Mouse (Mus musculus): ENCODE results near the gene Coa4. TPM values are rescaled to one million over a fixed set of nuclear protein-coding genes. Genes with fewer than 3 reads are reported as not detected.
A peak's percentile ranks its signal among the peaks of the same experiment; 100 is the strongest.

The Coa4 gene
- polyA plus RNA-seq (2015; fragmentation: Nextera tagmentation; extraction: Ambion mirVana), result 15.7 and 17.2 TPM in 2 replicates

- H3K4me1 ChIP-seq (ENCODE audit: control insufficient read depth, insufficient read depth, low read length), result peaks cover 9% of the 10 kb centered on the region
- peak within 1 kb of the TSS; percentile 73 for H3K4me3 ChIP-seq (ENCODE audit: low read depth, low read length)
- peaks cover 16% of the 10 kb centered on the region for H3K36me3 ChIP-seq (ENCODE audit: control insufficient read depth, insufficient read depth, low read length)
- H3K27me3 ChIP-seq (ENCODE audit: control insufficient read depth, insufficient read depth, low read depth, low read length), result no peaks in the 10 kb centered on the region
- under 1% methylated on average over 33 of the region's 33 CpGs for WGBS
- no peaks in the 10 kb centered on the region for H3K9me3 ChIP-seq (replicated peaks; ENCODE audit: control insufficient read depth, low read length, poor library complexity, severe bottlenecking)
- peak within 1 kb of the TSS; percentile 69 for H3K4me2 ChIP-seq (ENCODE audit: low read length)
- H3K27ac ChIP-seq (ENCODE audit: low read length), result peak within 1 kb of the TSS; percentile 92
- peak within 1 kb of the TSS; percentile 88 for H3K9ac ChIP-seq (ENCODE audit: low read depth, low read length)
- peak; percentile 100 for ATAC-seq
These were observed at the start of gene Coa4 for GRCm38 (mm10) chr7:100536804-100537518. TSS of gene Coa4 (plus strand) at chr7:100537071.

- Histone ChIP-seq H3K4me3 (ENCODE audit: low read depth, low read length) (no peak overlapping the region), H3K36me3 (ENCODE audit: control insufficient read depth, insufficient read depth, low read length) (no peaks in the 10 kb centered on the region), H3K27me3 (ENCODE audit: control insufficient read depth, insufficient read depth, low read depth, low read length) (no peaks in the 10 kb centered on the region), H3K27ac (ENCODE audit: low read length) (no peak overlapping the region), H3K4me2 (ENCODE audit: low read length) (no peak overlapping the region), H3K9ac (ENCODE audit: low read depth, low read length) (no peak overlapping the region), H3K4me1 (ENCODE audit: control insufficient read depth, insufficient read depth, low read length) (no peaks in the 10 kb centered on the region), H3K9me3 (replicated peaks; ENCODE audit: control insufficient read depth, low read length, poor library complexity, severe bottlenecking) (no peaks in the 10 kb centered on the region)
- no peak for ATAC-seq
- WGBS, result 82% methylated on average over 2 of the region's 2 CpGs
These were observed 49.6 kb upstream of the Coa4 start for GRCm38 (mm10) chr7:100487301-100487700.

- H3K9me3 ChIP-seq (replicated peaks; ENCODE audit: control insufficient read depth, low read length, poor library complexity, severe bottlenecking), result no peaks in the 10 kb centered on the region
- WGBS, result 28% methylated on average over 10 of the region's 10 CpGs
- H3K4me2 ChIP-seq (ENCODE audit: low read length), result no peak overlapping the region
- H3K36me3 ChIP-seq (ENCODE audit: control insufficient read depth, insufficient read depth, low read length), result no peaks in the 10 kb centered on the region
- H3K4me1 ChIP-seq (ENCODE audit: control insufficient read depth, insufficient read depth, low read length), result peaks cover 4% of the 10 kb centered on the region; the same call in 1 of the 2 replicates
- no peak overlapping the region for H3K4me3 ChIP-seq (ENCODE audit: low read depth, low read length)
- no peaks in the 10 kb centered on the region for H3K27me3 ChIP-seq (ENCODE audit: control insufficient read depth, insufficient read depth, low read depth, low read length)
- ATAC-seq, result no peak
- no peak overlapping the region for H3K9ac ChIP-seq (ENCODE audit: low read depth, low read length)
- H3K27ac ChIP-seq (ENCODE audit: low read length), result no peak overlapping the region
These were observed 48.3 kb upstream of the Coa4 start for GRCm38 (mm10) chr7:100488474-100489048.

DNA sequence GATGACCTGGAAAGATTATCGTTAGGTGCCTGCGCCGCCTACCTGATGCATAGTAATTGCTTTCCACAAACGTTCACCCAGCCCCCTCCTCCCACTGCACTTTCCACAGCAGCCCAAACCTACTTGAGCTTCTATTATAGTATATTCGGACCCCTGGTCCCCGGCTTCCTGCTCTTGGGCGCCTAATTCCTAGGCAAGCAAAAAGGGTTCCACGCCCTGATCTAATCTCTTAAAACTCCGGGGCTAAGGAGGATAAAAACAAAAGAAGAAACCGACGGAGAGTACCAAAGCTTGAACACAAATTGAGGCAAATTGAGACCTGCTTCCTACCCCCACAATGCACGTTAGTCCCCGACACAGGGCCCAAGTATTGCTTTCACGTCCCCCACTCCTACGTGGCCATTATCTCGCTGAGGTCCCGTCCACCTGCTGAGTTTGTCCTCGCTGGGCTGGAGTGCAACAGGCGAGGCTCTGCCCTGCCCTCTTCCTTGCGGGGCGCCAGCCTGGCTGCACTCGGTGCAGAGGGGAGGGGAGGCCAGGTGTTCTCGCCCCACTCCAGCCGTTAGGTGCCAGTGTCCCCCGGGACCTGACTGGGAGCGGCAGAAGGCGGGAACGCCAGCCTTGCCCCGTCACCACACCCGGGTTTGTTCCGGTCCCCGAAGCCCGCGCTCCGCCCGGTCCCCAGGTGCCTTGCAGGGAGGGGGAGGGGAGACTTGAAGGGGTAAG is 44.3 kb upstream of the Coa4 start:
- WGBS, result 3% methylated on average over 34 of the region's 36 CpGs
- H3K9ac ChIP-seq (ENCODE audit: low read depth, low read length), result peak overlapping the region; percentile 60

GRCm38 (mm10) chr7:100493117-100493483 is 43.8 kb upstream of the Coa4 start, which contains the start of gene Ucp2:
TSS of gene Ucp2 (plus strand) at chr7:100493337.
- ATAC-seq, result no peak
- H3K4me2 ChIP-seq (ENCODE audit: low read length), result peak within 1 kb of the TSS; percentile 60
- no peaks in the 10 kb centered on the region for H3K9me3 ChIP-seq (replicated peaks; ENCODE audit: control insufficient read depth, low read length, poor library complexity, severe bottlenecking)
- peak within 1 kb of the TSS; percentile 60 for H3K9ac ChIP-seq (ENCODE audit: low read depth, low read length)
- H3K27ac ChIP-seq (ENCODE audit: low read length), result 0 out of 2 replicates have a peak within 1 kb of the TSS, but pooled peaks have one; percentile 39
- H3K4me3 ChIP-seq (ENCODE audit: low read depth, low read length), result peak within 1 kb of the TSS; percentile 38
- 1% methylated on average over 27 of the region's 27 CpGs for WGBS
- H3K36me3 ChIP-seq (ENCODE audit: control insufficient read depth, insufficient read depth, low read length), result no peaks in the 10 kb centered on the region
- H3K4me1 ChIP-seq (ENCODE audit: control insufficient read depth, insufficient read depth, low read length), result peaks cover 21% of the 10 kb centered on the region
- H3K27me3 ChIP-seq (ENCODE audit: control insufficient read depth, insufficient read depth, low read depth, low read length), result no peaks in the 10 kb centered on the region

More for the DNA sequence above, 44.3 kb upstream of the Coa4 start:
- no peak overlapping the region for H3K27ac ChIP-seq (ENCODE audit: low read length)
- peak overlapping the region; percentile 38 for H3K4me3 ChIP-seq (ENCODE audit: low read depth, low read length)
- peak overlapping the region; percentile 60 for H3K4me2 ChIP-seq (ENCODE audit: low read length)
- no peaks in the 10 kb centered on the region for H3K36me3 ChIP-seq (ENCODE audit: control insufficient read depth, insufficient read depth, low read length)
- peaks cover 21% of the 10 kb centered on the region for H3K4me1 ChIP-seq (ENCODE audit: control insufficient read depth, insufficient read depth, low read length)
- no peak for ATAC-seq
- no peaks in the 10 kb centered on the region for H3K27me3 ChIP-seq (ENCODE audit: control insufficient read depth, insufficient read depth, low read depth, low read length)
- H3K9me3 ChIP-seq (replicated peaks; ENCODE audit: control insufficient read depth, low read length, poor library complexity, severe bottlenecking), result no peaks in the 10 kb centered on the region

DNA sequence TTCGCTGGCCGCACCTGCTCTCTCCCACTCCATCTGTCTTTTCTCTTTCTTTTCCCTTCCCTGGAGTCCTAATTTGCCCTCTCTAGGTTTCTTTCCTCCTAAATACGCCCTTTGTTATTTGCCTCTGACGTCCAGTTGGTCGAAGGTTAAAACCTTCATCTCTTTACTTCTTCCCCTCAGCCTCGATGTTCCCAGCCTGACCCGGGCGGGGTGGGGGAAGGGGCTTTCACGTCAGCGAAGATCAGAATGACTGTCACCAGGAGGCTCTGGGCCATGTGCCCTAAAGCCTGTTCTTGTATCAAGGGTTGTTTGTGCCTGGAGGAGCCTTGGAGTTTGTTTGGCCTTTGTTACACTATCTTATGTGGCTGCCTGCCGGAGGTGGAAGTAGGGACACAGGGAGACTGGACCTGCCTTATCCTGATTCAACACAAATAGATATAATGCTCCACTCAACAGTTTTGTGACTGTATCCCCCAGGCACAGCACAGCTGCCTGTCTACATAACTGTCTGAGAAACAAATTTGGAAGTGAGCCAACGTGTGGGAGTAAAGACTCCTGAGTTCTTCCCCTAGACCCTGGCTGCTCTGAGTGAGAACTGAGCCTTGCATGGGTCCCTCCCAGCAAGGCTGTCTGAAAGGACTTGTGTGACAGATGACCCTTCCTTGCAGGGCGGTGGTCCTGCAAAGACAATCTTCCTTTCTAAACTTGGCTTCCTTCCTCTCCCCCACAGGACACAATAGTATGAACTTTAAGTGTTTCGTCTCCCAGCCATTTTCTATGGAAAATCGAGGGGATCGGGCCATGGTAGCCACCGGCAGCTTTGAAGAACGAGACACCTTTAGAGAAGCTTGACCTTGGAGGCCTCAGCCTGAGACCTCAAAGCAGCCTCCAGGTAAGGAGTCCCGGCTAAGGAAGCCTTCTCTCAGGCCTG is 43.1 kb upstream of the Coa4 start:
- Histone ChIP-seq H3K27ac (ENCODE audit: low read length) (0 out of 2 replicates have a peak overlapping the region, but pooled peaks have one; percentile 39), H3K36me3 (ENCODE audit: control insufficient read depth, insufficient read depth, low read length) (no peaks in the 10 kb centered on the region), H3K27me3 (ENCODE audit: control insufficient read depth, insufficient read depth, low read depth, low read length) (no peaks in the 10 kb centered on the region), H3K4me3 (ENCODE audit: low read depth, low read length) (peak overlapping the region; percentile 38), H3K9ac (ENCODE audit: low read depth, low read length) (no peak overlapping the region), H3K4me1 (ENCODE audit: control insufficient read depth, insufficient read depth, low read length) (peaks cover 21% of the 10 kb centered on the region), H3K4me2 (ENCODE audit: low read length) (peak overlapping the region; percentile 60), H3K9me3 (replicated peaks; ENCODE audit: control insufficient read depth, low read length, poor library complexity, severe bottlenecking) (no peaks in the 10 kb centered on the region)
- WGBS, result 37% methylated on average over 19 of the region's 19 CpGs
- ATAC-seq, result no peak

- Histone ChIP-seq H3K36me3 (ENCODE audit: control insufficient read depth, insufficient read depth, low read length) (no peaks in the 10 kb centered on the region), H3K27ac (ENCODE audit: low read length) (no peak overlapping the region), H3K9me3 (replicated peaks; ENCODE audit: control insufficient read depth, low read length, poor library complexity, severe bottlenecking) (no peaks in the 10 kb centered on the region), H3K9ac (ENCODE audit: low read depth, low read length) (no peak overlapping the region), H3K4me3 (ENCODE audit: low read depth, low read length) (no peak overlapping the region), H3K27me3 (ENCODE audit: control insufficient read depth, insufficient read depth, low read depth, low read length) (no peaks in the 10 kb centered on the region), H3K4me2 (ENCODE audit: low read length) (peak overlapping the region; percentile 60), H3K4me1 (ENCODE audit: control insufficient read depth, insufficient read depth, low read length) (peaks cover 21% of the 10 kb centered on the region)
- 95% methylated on average over 7 of the region's 7 CpGs for WGBS
- no peak for ATAC-seq
These were observed 42.4 kb upstream of the Coa4 start for GRCm38 (mm10) chr7:100494415-100494831.

GRCm38 (mm10) chr7:100495042-100495441 is 41.8 kb upstream of the Coa4 start:
- 25% methylated on average over 8 of the region's 8 CpGs for WGBS
- ATAC-seq, result no peak; the same call in 1 of the 2 replicates
- no peaks in the 10 kb centered on the region for H3K27me3 ChIP-seq (ENCODE audit: control insufficient read depth, insufficient read depth, low read depth, low read length)
- H3K4me3 ChIP-seq (ENCODE audit: low read depth, low read length), result no peak overlapping the region
- peaks cover 21% of the 10 kb centered on the region for H3K4me1 ChIP-seq (ENCODE audit: control insufficient read depth, insufficient read depth, low read length)
- peak overlapping the region; percentile 18; the same call in 1 of the 2 replicates for H3K9ac ChIP-seq (ENCODE audit: low read depth, low read length)
- H3K27ac ChIP-seq (ENCODE audit: low read length), result peak overlapping the region; percentile 85
- H3K4me2 ChIP-seq (ENCODE audit: low read length), result peak overlapping the region; percentile 27; the same call in 1 of the 2 replicates
- H3K9me3 ChIP-seq (replicated peaks; ENCODE audit: control insufficient read depth, low read length, poor library complexity, severe bottlenecking), result no peaks in the 10 kb centered on the region
- no peaks in the 10 kb centered on the region for H3K36me3 ChIP-seq (ENCODE audit: control insufficient read depth, insufficient read depth, low read length)

All from midbrain, embryonic 16.5 days (tissue).